Mouse (Mus musculus): ENCODE results near the gene Emc7.

DNA sequence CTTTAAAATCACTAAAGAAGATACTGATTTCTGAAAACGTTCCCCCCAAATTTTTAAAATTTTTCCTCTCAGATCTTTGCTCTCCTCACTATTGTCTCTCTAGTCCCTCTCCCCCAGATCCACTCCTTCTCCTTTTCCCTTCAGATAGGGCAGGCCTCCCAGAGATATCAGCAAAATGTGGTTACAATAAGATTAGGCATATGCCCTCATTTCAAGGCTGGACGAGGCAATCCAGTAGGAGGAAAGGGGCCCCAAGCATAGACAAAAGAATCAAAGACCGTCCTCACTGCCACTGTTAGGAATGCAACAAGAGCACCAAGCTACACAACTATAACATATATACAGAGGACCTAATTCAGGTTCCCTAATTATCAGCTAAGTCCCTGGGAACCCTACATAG is 29.5 kb upstream of the Emc7 start:
- TF ChIP-seq POLR2A (IDR thresholded peaks at IDR 0.05; ENCODE audit: borderline replicate concordance, extremely low read depth, insufficient read depth, insufficient read length, poor library complexity, severe bottlenecking) (no peak), CTCF (IDR thresholded peaks at IDR 0.05; ENCODE audit: borderline replicate concordance, extremely low read depth, insufficient read depth, insufficient read length) (no peak)

Data from brain, embryonic 14.5 days (tissue).